Mouse (Mus musculus) erythroblast, embryonic 14.5 days (primary cell): ENCODE results near the gene Prkd1.

Experiments used
- GATA1 ChIP-seq: IDR thresholded peaks from 2 replicates; pipeline ENCODE4 v1.6.1; 2012; ENCODE audit warnings: low read length, inconsistent platforms, mixed read lengths
- TAL1 ChIP-seq: IDR thresholded peaks from 3 replicates; pipeline ENCODE4 v1.6.1; 2012; ENCODE audit warnings: low read length, inconsistent platforms, mixed read lengths

- TF ChIP-seq TAL1 (no peak), GATA1 (no peak)
Observed at GRCm38 (mm10) chr12:50565198-50565597, 83.7 kb downstream of the Prkd1 start.
